ENCODE assay signal across 22 mouse cellular contexts in the genomic region with DNA sequence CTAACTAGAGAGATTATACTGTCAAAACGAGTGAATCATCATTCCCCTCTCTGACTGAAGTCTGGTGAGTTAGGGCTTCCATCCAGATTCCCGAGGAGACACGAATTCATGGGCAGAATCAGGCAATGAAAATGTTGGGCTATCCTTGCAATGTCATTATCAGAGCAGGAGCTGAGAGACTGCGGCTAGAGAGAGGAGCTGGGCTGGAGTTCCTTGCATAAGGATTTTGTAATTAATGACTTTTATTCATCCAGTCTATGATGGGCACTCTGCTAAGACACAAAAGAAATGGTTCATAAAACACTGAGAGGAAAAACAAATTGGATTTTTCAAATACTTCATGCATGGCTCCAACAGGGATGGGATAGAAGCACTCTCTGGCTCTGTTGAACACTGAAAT. TPM values are rescaled to one million over a fixed set of nuclear protein-coding genes. Genes with fewer than 3 reads are reported as not detected.
A peak's percentile ranks its signal among the peaks of the same experiment; 100 is the strongest.
DNase-seq lines count a peak whose midpoint lies in the region; ATAC-seq and TF ChIP-seq lines count a peak whose summit lies in the region.
"Had no signal": no experiment of that assay in that cellular context is flagged by ENCODE, and none has a peak within 500 bp of the region (broad histone marks: within the 10 kb centered on the region; RNA-seq: fewer than 3 reads in every experiment).

No protein-coding gene starts in this region.

- DNase-seq in 3T3-L1 (ENCODE audit: low read depth, low spot score): peak; percentile 49
- DNase-seq in Muller cell, postnatal 12 days (ENCODE audit: inconsistent ontology term): peak; percentile 80
- DNase-seq in Patski (ENCODE audit: low read depth, low spot score): peak; percentile 75
- DNase-seq in gastrocnemius, postnatal 10 days: no peak
- no peak for DNase-seq in ovary, postnatal 14 days (ENCODE audit: low spot score)
- no peak for DNase-seq in kidney, postnatal 36 days
- DNase-seq: adrenal gland, adult 2 months; adrenal gland, postnatal 10 days; adrenal gland, postnatal 25 days; B cell, adult 2 months; cerebellum, adult 11-12 months; cerebellum, adult 2 months; cerebellum, adult 9-10 months; cerebellum, postnatal 25 days; embryo, embryonic 11 days had no signal

- H3K27me3 ChIP-seq in Patski: no peaks in the 10 kb centered on the region
- H3K27me3 ChIP-seq: CH12.LX; embryonic facial prominence, embryonic 13.5 days; embryonic facial prominence, embryonic 15.5 days; forebrain, embryonic 12.5 days had no signal

- TF ChIP-seq CTCF in Patski (IDR thresholded peaks at IDR 0.05): no peak

- in situ Hi-C loops in Patski (cut with MboI; ENCODE audit: low pct_unique_long_range_greater_than_20kb): loop anchor here (10.0 kb wide), 1 partner anchor 155 kb away; a partner anchor contains a TSS

- peak; percentile 82 for ATAC-seq in Patski
- ATAC-seq: CD4-positive, CD25-positive, alpha-beta regulatory T cell, adult 4 months; forebrain, embryonic 14.5 days; forebrain, embryonic 16.5 days had no signal

- CTCF ChIA-PET in Patski (lab: Charles Lee): interaction anchor here (1.0 to 2.2 kb wide), 6 partner anchors 9 to 182 kb away, joined by 3 to 7 read pairs (median 4); no protein-coding TSS in a partner anchor

- POLR2A ChIA-PET in Patski (lab: Charles Lee): interaction anchor here (0.6 to 1.5 kb wide), 3 partner anchors 32 to 166 kb away, joined by 3 to 4 read pairs (median 3); no protein-coding TSS in a partner anchor

RNA-seq across cellular contexts. Expression of a gene that starts 38.6 kb away (rescaled TPM):
- polyA plus RNA-seq in Patski (2021): 84.2 TPM
- 10 to 100 TPM; 26.7 to 28.6 TPM for total RNA-seq in gastrocnemius, postnatal 10 days (2021)

Comparison
In these comparisons a context has a peak if more than half of its experiments do, and no peak if none do; other contexts are left out.
1. DNase-seq: peak in 3T3-L1 (single experiment), Muller cell, postnatal 12 days (single experiment) and Patski (single experiment); none in gastrocnemius, postnatal 10 days (single experiment), ovary, postnatal 14 days (single experiment) and kidney, postnatal 36 days (0 of 2).